Mouse (Mus musculus) midbrain, postnatal 0 days (tissue): ENCODE measurements around the gene Ap5s1. TPM values are rescaled to one million over a fixed set of nuclear protein-coding genes. Genes with fewer than 3 reads are reported as not detected.

Source experiments
- ATAC-seq: fragments of 200-750 bp; cut with Nextera tagmentation; 2 replicates; pipeline ENCODE4 v1.8.0; 2017; ENCODE audit warnings: moderate number of reproducible peaks, mild to moderate bottlenecking, moderate TSS enrichment, moderate library complexity; ENCODE audit not compliant: low FRiP score
- DNase-seq: peaks from one replicate; pipeline ENCODE4 v3.0.0-alpha.2; 2015; ENCODE audit warnings: low spot score
- H3K27ac ChIP-seq: fragments of 300-500 bp; sonication (generic); 2 replicates; pipeline ENCODE4 v1.5.1; 2014; ENCODE audit warnings: low read depth, mild to moderate bottlenecking, low read length, mixed read lengths
- H3K27me3 ChIP-seq: fragments of 300-500 bp; sonication (generic); 2 replicates; pipeline ENCODE4 v1.6.1; 2014; ENCODE audit warnings: low read length, control low read depth, mixed read lengths; ENCODE audit not compliant: insufficient read depth
- H3K36me3 ChIP-seq: fragments of 300-500 bp; sonication (generic); 2 replicates; pipeline ENCODE4 v1.6.1; 2014; ENCODE audit warnings: low read length, control low read depth, mixed read lengths; ENCODE audit not compliant: insufficient read depth
- H3K4me1 ChIP-seq: fragments of 300-500 bp; sonication (generic); 2 replicates; pipeline ENCODE4 v1.6.1; 2014; ENCODE audit warnings: mild to moderate bottlenecking, control low read depth, antibody characterized with exemption, low read length, mixed read lengths; ENCODE audit not compliant: insufficient read depth
- H3K4me2 ChIP-seq: fragments of 300-500 bp; sonication (generic); 2 replicates; pipeline ENCODE4 v1.6.1; 2014; ENCODE audit warnings: low read depth, mild to moderate bottlenecking, low read length, mixed read lengths; ENCODE audit not compliant: poor library complexity, severe bottlenecking
- H3K4me3 ChIP-seq: fragments of 300-500 bp; sonication (generic); 2 replicates; pipeline ENCODE4 v1.5.1; 2014; ENCODE audit warnings: low read depth, mild to moderate bottlenecking, low read length, moderate library complexity
- H3K9ac ChIP-seq: fragments of 300-500 bp; sonication (generic); replicated peaks from 2 replicates; pipeline ENCODE4 v1.6.1; 2014; ENCODE audit warnings: mild to moderate bottlenecking, low read length, moderate library complexity, mixed read lengths; ENCODE audit not compliant: poor library complexity, severe bottlenecking
- H3K9me3 ChIP-seq: fragments of 300-500 bp; sonication (generic); 2 replicates; pipeline ENCODE4 v1.6.1; 2016; ENCODE audit warnings: low read length, control low read depth
- CTCF ChIP-seq: IDR thresholded peaks from 2 replicates; pipeline ENCODE4 v1.5.1; 2016; ENCODE audit warnings: antibody characterized with exemption, mild to moderate bottlenecking
- WGBS: fragments of 180-500 bp; shearing (Covaris S2); extraction: QIAGEN DNeasy Blood & Tissue Kit; methylation state at CpG from one replicate; pipeline ENCODE4 v1.1.7; 2014; 5-methylcytosine and 5-hydroxymethylcytosine counted together
- polyA plus RNA-seq: library from polyadenylated mRNA; unstranded; fragments of >200 nt; fragmentation: Nextera tagmentation; extraction: Ambion mirVana; gene quantifications from 2 replicates; pipeline ENCODE4 v1.2.1, GENCODE M21; 2015
- total RNA-seq: library from RNA; depleted of rRNA; stranded (reverse); fragments of >200 nt; gene quantifications from 2 replicates; pipeline ENCODE4 v1.2.3, GENCODE M21; 2014

Gene Ap5s1
- total and polyA plus RNA-seq, 2 experiments from 2014 or later: 36.7 to 40.1 TPM

- DNase-seq: no peak
- peaks cover 11% of the 10 kb centered on the region for H3K27me3 ChIP-seq
- no peak overlapping the region for H3K9ac ChIP-seq
- H3K36me3 ChIP-seq: no peaks in the 10 kb centered on the region; the same call in 1 of the 2 replicates
- TF ChIP-seq CTCF: no peak
- no peak for ATAC-seq
- H3K4me2 ChIP-seq: no peak overlapping the region
- WGBS: 59% methylated on average over 3 of the region's 3 CpGs
- H3K27ac ChIP-seq: no peak overlapping the region
- no peak overlapping the region for H3K4me3 ChIP-seq
- peaks cover 34% of the 10 kb centered on the region for H3K4me1 ChIP-seq
- no peaks in the 10 kb centered on the region for H3K9me3 ChIP-seq
Observed at GRCm38 (mm10) chr2:131175286-131175944, 31.5 kb upstream of the Ap5s1 start.

- Histone ChIP-seq H3K27me3 (peaks cover 11% of the 10 kb centered on the region), H3K4me2 (no peak overlapping the region), H3K9ac (no peak overlapping the region), H3K9me3 (no peaks in the 10 kb centered on the region), H3K4me3 (no peak overlapping the region), H3K4me1 (peaks cover 34% of the 10 kb centered on the region), H3K36me3 (no peaks in the 10 kb centered on the region; the same call in 1 of the 2 replicates), H3K27ac (no peak overlapping the region)
- WGBS: 86% methylated on average over 1 of the region's 1 CpGs
- ATAC-seq (no peak), DNase-seq (no peak)
- TF ChIP-seq CTCF: no peak
Observed at GRCm38 (mm10) chr2:131175945-131176309, 31.0 kb upstream of the Ap5s1 start.

- Histone ChIP-seq H3K27ac (no peak overlapping the region), H3K4me3 (no peak overlapping the region), H3K36me3 (no peaks in the 10 kb centered on the region; the same call in 1 of the 2 replicates)
Observed at GRCm38 (mm10) chr2:131176491-131176890, 30.4 kb upstream of the Ap5s1 start.

GRCm38 (mm10) chr2:131177932-131178331 is 28.9 kb upstream of the Ap5s1 start:
- Histone ChIP-seq H3K4me3 (peak overlapping the region; percentile 55), H3K9ac (peak overlapping the region; percentile 24; the same call in 1 of the 2 replicates), H3K27me3 (no peaks in the 10 kb centered on the region), H3K4me2 (peak overlapping the region; percentile 96), H3K36me3 (no peaks in the 10 kb centered on the region), H3K4me1 (peaks cover 34% of the 10 kb centered on the region), H3K9me3 (no peaks in the 10 kb centered on the region), H3K27ac (no peak overlapping the region)
- ATAC-seq (no peak), DNase-seq (no peak)
- no peak for TF ChIP-seq CTCF
- 70% methylated on average over 9 of the region's 9 CpGs for WGBS

More at GRCm38 (mm10) chr2:131176491-131176890, 30.4 kb upstream of the Ap5s1 start:
- WGBS: 67% methylated on average over 5 of the region's 5 CpGs
- H3K9me3 ChIP-seq: no peaks in the 10 kb centered on the region
- H3K4me1 ChIP-seq: peaks cover 34% of the 10 kb centered on the region
- ATAC-seq (no peak), DNase-seq (no peak)
- TF ChIP-seq CTCF: no peak
- H3K9ac ChIP-seq: no peak overlapping the region
- peaks cover 11% of the 10 kb centered on the region for H3K27me3 ChIP-seq
- no peak overlapping the region for H3K4me2 ChIP-seq

- WGBS: 14% methylated on average over 26 of the region's 26 CpGs
- H3K4me3 ChIP-seq: peak overlapping the region; percentile 55
- no peaks in the 10 kb centered on the region for H3K36me3 ChIP-seq
- peak overlapping the region; percentile 78 for H3K9ac ChIP-seq
- no peaks in the 10 kb centered on the region for H3K9me3 ChIP-seq
- DNase-seq (peak; percentile 19), ATAC-seq (peak; percentile 0)
- H3K27me3 ChIP-seq: no peaks in the 10 kb centered on the region
- H3K4me1 ChIP-seq: peaks cover 33% of the 10 kb centered on the region
- TF ChIP-seq CTCF: no peak
- H3K4me2 ChIP-seq: peak overlapping the region; percentile 96
- peak overlapping the region; percentile 97 for H3K27ac ChIP-seq
Observed at GRCm38 (mm10) chr2:131178828-131179245, 28.0 kb upstream of the Ap5s1 start.

DNA sequence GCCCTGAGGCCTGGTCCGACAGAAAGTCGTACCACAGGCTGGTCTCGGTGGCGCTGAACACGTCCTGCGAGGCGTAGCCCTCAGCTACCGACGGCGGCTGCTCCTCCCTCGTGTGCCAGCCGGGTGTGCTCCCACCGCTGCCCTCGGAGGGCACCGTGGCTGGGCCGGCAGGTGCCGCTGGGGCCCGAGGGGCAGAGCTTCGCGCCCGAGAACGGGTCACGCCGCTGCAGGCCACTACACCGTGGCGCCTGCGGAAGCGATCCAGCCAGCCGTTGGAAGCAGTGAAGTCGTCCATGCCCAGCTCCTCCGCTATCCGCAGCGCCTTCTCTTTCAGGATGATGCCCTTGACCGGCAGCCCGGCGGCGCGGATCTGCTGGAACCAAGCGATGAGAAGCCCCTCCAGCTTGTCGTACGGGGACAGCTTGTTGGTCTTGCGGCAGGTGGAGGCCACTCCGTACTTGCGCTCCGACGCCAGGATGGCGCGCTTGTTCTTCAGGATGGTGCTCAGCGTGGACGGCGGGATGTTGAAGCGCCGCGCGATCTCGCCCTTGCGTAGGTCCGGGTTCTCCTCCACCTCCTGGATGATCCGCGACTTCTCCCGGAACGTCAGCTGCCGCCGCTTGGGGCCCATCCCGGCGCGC is 27.5 kb upstream of the Ap5s1 start:
- peak overlapping the region; percentile 96 for H3K4me2 ChIP-seq
- H3K9ac ChIP-seq: peak overlapping the region; percentile 78
- WGBS: under 1% methylated on average over 57 of the region's 67 CpGs
- DNase-seq (peak; percentile 80), ATAC-seq (peak; percentile 82)
- H3K36me3 ChIP-seq: no peaks in the 10 kb centered on the region
- H3K4me1 ChIP-seq: peaks cover 31% of the 10 kb centered on the region
- peak overlapping the region; percentile 97 for H3K27ac ChIP-seq
- H3K9me3 ChIP-seq: no peaks in the 10 kb centered on the region
- TF ChIP-seq CTCF: no peak
- H3K27me3 ChIP-seq: no peaks in the 10 kb centered on the region
- H3K4me3 ChIP-seq: peak overlapping the region; percentile 55
